Mouse (Mus musculus) heart, postnatal 0 days (tissue): Measurements from ENCODE around the gene Pdia6.

Experiments used
- CTCF ChIP-seq: IDR thresholded peaks from 2 replicates; pipeline ENCODE4 v1.5.1; 2016; ENCODE audit warnings: antibody characterized with exemption, control low read depth, low read depth
- EP300 ChIP-seq: IDR thresholded peaks from 2 replicates; pipeline ENCODE4 v1.6.1; 2016; ENCODE audit warnings: antibody characterized with exemption, low read depth

GRCm38 (mm10) chr12:17220631-17221030 lies 45.7 kb upstream of the Pdia6 start:
- no peak for TF ChIP-seq CTCF
- TF ChIP-seq EP300, result no peak
